Mouse (Mus musculus) MEL-GATA-1-ER (cell line): ENCODE data around the gene Prr15l.

Source experiments
- DNase-seq: peaks from one replicate; pipeline ENCODE4 v3.0.0-alpha.2; 2012; ENCODE audit warnings: low read depth; ENCODE audit errors: extremely low read depth

Prr15l gene

GRCm38 (mm10) chr11:96944844-96945580 is 17.1 kb downstream of the Prr15l start:
- DNase-seq, result peak; percentile 56

- no peak for DNase-seq
These were observed 18.6 kb downstream of the Prr15l start for GRCm38 (mm10) chr11:96946498-96946897.

- DNase-seq, result peak; percentile 90
These were observed 19.9 kb downstream of the Prr15l start for GRCm38 (mm10) chr11:96947849-96948248.

- DNase-seq, result no peak
These were observed 22.9 kb downstream of the Prr15l start for GRCm38 (mm10) chr11:96950767-96951166.

GRCm38 (mm10) chr11:96952426-96952825 is 24.5 kb downstream of the Prr15l start:
- DNase-seq, result no peak

GRCm38 (mm10) chr11:96952896-96953295 is 25.0 kb downstream of the Prr15l start:
- DNase-seq, result no peak

GRCm38 (mm10) chr11:96955094-96955493 is 27.2 kb downstream of the Prr15l start:
- DNase-seq, result no peak

GRCm38 (mm10) chr11:96956009-96956724 is 28.3 kb downstream of the Prr15l start:
- DNase-seq, result no peak

GRCm38 (mm10) chr11:96957061-96957805 is 29.3 kb downstream of the Prr15l start:
- no peak for DNase-seq

GRCm38 (mm10) chr11:96963580-96963979 is 35.7 kb downstream of the Prr15l start:
- DNase-seq, result no peak

- DNase-seq, result no peak
These were observed 38.3 kb downstream of the Prr15l start for GRCm38 (mm10) chr11:96966172-96966571.

GRCm38 (mm10) chr11:96966914-96967543 is 39.1 kb downstream of the Prr15l start:
- DNase-seq, result no peak

- no peak for DNase-seq
These were observed 39.8 kb downstream of the Prr15l start for GRCm38 (mm10) chr11:96967544-96968269.

- DNase-seq, result no peak
These were observed 40.6 kb downstream of the Prr15l start for GRCm38 (mm10) chr11:96968476-96968875.

- DNase-seq, result peak; percentile 66
These were observed 41.4 kb downstream of the Prr15l start for GRCm38 (mm10) chr11:96969280-96969722.

GRCm38 (mm10) chr11:96969746-96970145 is 41.8 kb downstream of the Prr15l start:
- no peak for DNase-seq

- no peak for DNase-seq
These were observed 42.4 kb downstream of the Prr15l start for GRCm38 (mm10) chr11:96970341-96970740.

GRCm38 (mm10) chr11:96972906-96973305 is 45.0 kb downstream of the Prr15l start:
- DNase-seq, result no peak

GRCm38 (mm10) chr11:96973426-96973964 is 45.6 kb downstream of the Prr15l start:
- DNase-seq, result no peak

GRCm38 (mm10) chr11:96974813-96975212 is 46.9 kb downstream of the Prr15l start:
- DNase-seq, result no peak
